ENCODE assay signal across 21 mouse cellular contexts in genomic region chr5:64172884-64173283, GRCm38 (mm10). TPM values are rescaled to one million over a fixed set of nuclear protein-coding genes. Genes with fewer than 3 reads are reported as not detected.
DNase-seq lines count a peak whose midpoint lies in the region; ATAC-seq lines count a peak whose summit lies in the region.
"Had no signal": no experiment of that assay in that cellular context is flagged by ENCODE, and none has a peak within 500 bp of the region (broad histone marks: within the 10 kb centered on the region; RNA-seq: fewer than 3 reads in every experiment).

No protein-coding gene starts in this region.

- no peak for DNase-seq in embryonic facial prominence, embryonic 14.5 days (ENCODE audit: low spot score)
- no peak for DNase-seq in embryonic facial prominence, embryonic 10.5 days (ENCODE audit: low spot score)
- DNase-seq in hindbrain, embryonic 11.5 days (ENCODE audit: low spot score) = no peak
- peak; percentile 47 for DNase-seq in midbrain, embryonic 11.5 days (ENCODE audit: low spot score, missing footprints)
- no peak for DNase-seq in midbrain, embryonic 10.5 days (ENCODE audit: low spot score)
- peak; percentile 14 for DNase-seq in ZHBTc4 (ENCODE audit: low read depth, low spot score)
- DNase-seq: adrenal gland, postnatal 10 days; B cell, adult 2 months; cerebellum, adult 11-12 months; cerebellum, adult 9-10 months; cerebellum, postnatal 25 days; gastrocnemius, postnatal 14 days; heart, adult 2 months; heart, postnatal 14 days had no signal

- H3K36me3 ChIP-seq in embryonic facial prominence, embryonic 14.5 days (ENCODE audit: control insufficient read depth, insufficient read depth, low read length) = no peaks in the 10 kb centered on the region
- H3K36me3 ChIP-seq in embryonic facial prominence, embryonic 10.5 days (replicated peaks) = no peaks in the 10 kb centered on the region
- no peaks in the 10 kb centered on the region for H3K36me3 ChIP-seq in hindbrain, embryonic 15.5 days
- no peaks in the 10 kb centered on the region for H3K36me3 ChIP-seq in hindbrain, embryonic 11.5 days (ENCODE audit: control insufficient read depth, insufficient read depth, low read length)
- H3K36me3 ChIP-seq in midbrain, embryonic 11.5 days (ENCODE audit: control insufficient read depth, insufficient read depth, low read length) = no peaks in the 10 kb centered on the region
- H3K36me3 ChIP-seq in midbrain, embryonic 10.5 days = no peaks in the 10 kb centered on the region
- H3K36me3 ChIP-seq: embryonic facial prominence, embryonic 13.5 days; G1E; heart, embryonic 15.5 days had no signal

- H3K9ac ChIP-seq in embryonic facial prominence, embryonic 14.5 days (ENCODE audit: low read depth, low read length) = no peak overlapping the region
- H3K9ac ChIP-seq in hindbrain, embryonic 15.5 days = no peak overlapping the region
- H3K9ac ChIP-seq in hindbrain, embryonic 11.5 days (ENCODE audit: low read depth, low read length) = no peak overlapping the region
- H3K9ac ChIP-seq in midbrain, embryonic 11.5 days (ENCODE audit: low read length) = no peak overlapping the region
- H3K9ac ChIP-seq: embryonic facial prominence, embryonic 13.5 days; forebrain, embryonic 13.5 days; heart, embryonic 15.5 days had no signal

- ATAC-seq in embryonic facial prominence, embryonic 14.5 days (ENCODE audit: low read depth) = peak; percentile 50; the same call in 1 of the 2 replicates
- 0 out of 2 replicates have a peak, but pooled peaks have one; percentile 27 for ATAC-seq in hindbrain, embryonic 15.5 days (ENCODE audit: low FRiP score, low read depth)
- ATAC-seq in hindbrain, embryonic 11.5 days (ENCODE audit: low FRiP score) = no peak
- no peak for ATAC-seq in midbrain, embryonic 11.5 days (ENCODE audit: low FRiP score)
- ATAC-seq: CD4-positive, CD25-positive, alpha-beta regulatory T cell, adult 4 months; forebrain, embryonic 13.5 days had no signal

- WGBS in embryonic facial prominence, embryonic 14.5 days = 78% methylated on average over 3 of the region's 3 CpGs
- 80% methylated on average over 3 of the region's 3 CpGs for WGBS in embryonic facial prominence, embryonic 10.5 days
- WGBS in hindbrain, embryonic 15.5 days = 58% methylated on average over 3 of the region's 3 CpGs
- WGBS in hindbrain, embryonic 11.5 days = 82% methylated on average over 3 of the region's 3 CpGs
- WGBS in midbrain, embryonic 11.5 days = 81% methylated on average over 3 of the region's 3 CpGs
- 82% methylated on average over 3 of the region's 3 CpGs for WGBS in midbrain, embryonic 10.5 days

- no peaks in the 10 kb centered on the region for H3K27me3 ChIP-seq in embryonic facial prominence, embryonic 14.5 days (replicated peaks; ENCODE audit: control insufficient read depth, insufficient read depth, low read length)
- no peaks in the 10 kb centered on the region for H3K27me3 ChIP-seq in embryonic facial prominence, embryonic 10.5 days (replicated peaks; ENCODE audit: low read depth, poor library complexity, severe bottlenecking)
- H3K27me3 ChIP-seq in hindbrain, embryonic 15.5 days = no peaks in the 10 kb centered on the region
- no peaks in the 10 kb centered on the region for H3K27me3 ChIP-seq in hindbrain, embryonic 11.5 days (ENCODE audit: control insufficient read depth, insufficient read depth, low read length)
- no peaks in the 10 kb centered on the region for H3K27me3 ChIP-seq in midbrain, embryonic 11.5 days (ENCODE audit: control insufficient read depth, insufficient read depth, low read length)
- H3K27me3 ChIP-seq in midbrain, embryonic 10.5 days (ENCODE audit: low read depth, poor library complexity, severe bottlenecking) = no peaks in the 10 kb centered on the region
- H3K27me3 ChIP-seq: embryonic facial prominence, embryonic 13.5 days; forebrain, embryonic 13.5 days; heart, embryonic 15.5 days had no signal

- no peaks in the 10 kb centered on the region for H3K9me3 ChIP-seq in embryonic facial prominence, embryonic 14.5 days (ENCODE audit: control insufficient read depth, low read length)
- H3K9me3 ChIP-seq in embryonic facial prominence, embryonic 10.5 days = no peaks in the 10 kb centered on the region
- no peaks in the 10 kb centered on the region for H3K9me3 ChIP-seq in hindbrain, embryonic 15.5 days
- no peaks in the 10 kb centered on the region for H3K9me3 ChIP-seq in hindbrain, embryonic 11.5 days (ENCODE audit: control insufficient read depth, low read length)
- H3K9me3 ChIP-seq in midbrain, embryonic 11.5 days (ENCODE audit: control insufficient read depth, low read length) = no peaks in the 10 kb centered on the region
- H3K9me3 ChIP-seq in midbrain, embryonic 10.5 days (replicated peaks) = no peaks in the 10 kb centered on the region
- H3K9me3 ChIP-seq: embryonic facial prominence, embryonic 13.5 days; forebrain, embryonic 13.5 days; G1E; heart, embryonic 15.5 days had no signal

- no peaks in the 10 kb centered on the region for H3K4me1 ChIP-seq in embryonic facial prominence, embryonic 14.5 days (ENCODE audit: control insufficient read depth, insufficient read depth, low read length)
- H3K4me1 ChIP-seq in embryonic facial prominence, embryonic 10.5 days = peaks cover 6% of the 10 kb centered on the region; the same call in 1 of the 2 replicates
- no peaks in the 10 kb centered on the region for H3K4me1 ChIP-seq in hindbrain, embryonic 15.5 days (replicated peaks)
- no peaks in the 10 kb centered on the region for H3K4me1 ChIP-seq in hindbrain, embryonic 11.5 days (replicated peaks; ENCODE audit: control insufficient read depth, insufficient read depth, low read length)
- no peaks in the 10 kb centered on the region for H3K4me1 ChIP-seq in midbrain, embryonic 11.5 days (ENCODE audit: control insufficient read depth, insufficient read depth, low read length)
- H3K4me1 ChIP-seq in midbrain, embryonic 10.5 days = 0 out of 2 replicates have a peak, but pooled peaks cover 3% of the 10 kb centered on the region
- H3K4me1 ChIP-seq: forebrain, embryonic 13.5 days; heart, embryonic 15.5 days had no signal

- no peak overlapping the region for H3K4me2 ChIP-seq in embryonic facial prominence, embryonic 14.5 days (ENCODE audit: low read depth, low read length)
- H3K4me2 ChIP-seq in hindbrain, embryonic 15.5 days = no peak overlapping the region
- no peak overlapping the region for H3K4me2 ChIP-seq in hindbrain, embryonic 11.5 days (replicated peaks; ENCODE audit: low read depth, low read length)
- no peak overlapping the region for H3K4me2 ChIP-seq in midbrain, embryonic 11.5 days
- H3K4me2 ChIP-seq: embryonic facial prominence, embryonic 13.5 days; forebrain, embryonic 13.5 days; heart, embryonic 11.5 days; heart, embryonic 15.5 days had no signal

- no peak overlapping the region for H3K4me3 ChIP-seq in embryonic facial prominence, embryonic 14.5 days (ENCODE audit: low read depth, low read length)
- H3K4me3 ChIP-seq in embryonic facial prominence, embryonic 10.5 days = no peak overlapping the region
- no peak overlapping the region for H3K4me3 ChIP-seq in hindbrain, embryonic 15.5 days
- no peak overlapping the region for H3K4me3 ChIP-seq in hindbrain, embryonic 11.5 days (ENCODE audit: low read depth, low read length)
- H3K4me3 ChIP-seq in midbrain, embryonic 11.5 days (ENCODE audit: low read depth, low read length) = no peak overlapping the region
- H3K4me3 ChIP-seq in midbrain, embryonic 10.5 days = no peak overlapping the region
- H3K4me3 ChIP-seq: embryonic facial prominence, embryonic 13.5 days; forebrain, embryonic 13.5 days; heart, adult 2 months; heart, embryonic 15.5 days had no signal

- H3K27ac ChIP-seq in embryonic facial prominence, embryonic 14.5 days (replicated peaks; ENCODE audit: low read depth, low read length) = no peak overlapping the region
- no peak overlapping the region for H3K27ac ChIP-seq in embryonic facial prominence, embryonic 10.5 days (replicated peaks)
- H3K27ac ChIP-seq in hindbrain, embryonic 15.5 days (replicated peaks) = no peak overlapping the region
- no peak overlapping the region for H3K27ac ChIP-seq in hindbrain, embryonic 11.5 days (ENCODE audit: low read depth, low read length)
- H3K27ac ChIP-seq in midbrain, embryonic 11.5 days (ENCODE audit: low read depth, low read length) = no peak overlapping the region
- no peak overlapping the region for H3K27ac ChIP-seq in midbrain, embryonic 10.5 days (replicated peaks)
- H3K27ac ChIP-seq: embryonic facial prominence, embryonic 13.5 days; forebrain, embryonic 13.5 days; heart, adult 2 months; heart, embryonic 15.5 days had no signal

RNA-seq across cellular contexts. Expression of gene Tbc1d1, which starts 16.8 kb away (rescaled TPM):
- 19.1 and 21.5 TPM in 2 replicates for polyA plus RNA-seq in embryonic facial prominence, embryonic 14.5 days (2014; fragmentation: Nextera tagmentation; extraction: Ambion mirVana)
- polyA plus RNA-seq in embryonic facial prominence, embryonic 10.5 days (2016; fragmentation: Nextera tagmentation; extraction: Ambion mirVana) = 32.9 TPM in 2 replicates
- polyA plus RNA-seq in hindbrain, embryonic 15.5 days (2015; fragmentation: Nextera tagmentation; extraction: Ambion mirVana) = 10.5 and 10.9 TPM in 2 replicates
- polyA plus RNA-seq in hindbrain, embryonic 11.5 days (2014; fragmentation: Nextera tagmentation; extraction: Ambion mirVana) = 20.2 and 23.3 TPM in 2 replicates
- 18.6 and 21.0 TPM in 2 replicates for polyA plus RNA-seq in midbrain, embryonic 11.5 days (2014; fragmentation: Nextera tagmentation; extraction: Ambion mirVana)
- 22.2 and 22.4 TPM in 2 replicates for polyA plus RNA-seq in midbrain, embryonic 10.5 days (2016; fragmentation: Nextera tagmentation; extraction: Ambion mirVana)

Comparison
In these comparisons a context has a peak if more than half of its experiments do, and no peak if none do; other contexts are left out.
1. ATAC-seq: peak in embryonic facial prominence, embryonic 14.5 days (single experiment) and hindbrain, embryonic 15.5 days (single experiment); none in hindbrain, embryonic 11.5 days (single experiment) and midbrain, embryonic 11.5 days (single experiment).
2. DNase-seq: peak in midbrain, embryonic 11.5 days (single experiment) and ZHBTc4 (single experiment); none in embryonic facial prominence, embryonic 14.5 days (single experiment), embryonic facial prominence, embryonic 10.5 days (single experiment), hindbrain, embryonic 11.5 days (single experiment) and midbrain, embryonic 10.5 days (single experiment).